Mouse (Mus musculus) layer of hippocampus, adult 2 months (tissue): ENCODE data around the gene Krba1. TPM values are rescaled to one million over a fixed set of nuclear protein-coding genes. Genes with fewer than 3 reads are reported as not detected.

Source experiments
- DNase-seq, 2 experiments: peaks; one replicate each; pipeline ENCODE4 v3.0.0; 2022; ENCODE audit warnings: low spot score in 2 of 2
- H3K27ac ChIP-seq: fragments of 200-600 bp; 2 replicates; pipeline ENCODE4 v1.8.1; 2022
- H3K4me3 ChIP-seq: fragments of 200-600 bp; 2 replicates; pipeline ENCODE4 v1.8.1; 2022; ENCODE audit warnings: mild to moderate bottlenecking
- CTCF ChIP-seq: fragments of 200-600 bp; conservative IDR thresholded peaks from 2 replicates; pipeline ENCODE4 v1.8.1; 2022; ENCODE audit warnings: antibody characterized with exemption, mild to moderate bottlenecking, moderate library complexity
- microRNA-seq, 2 experiments: library from miRNA; unstranded; fragments of <30 nt; microRNA quantifications; one replicate each; pipeline ENCODE4 v1.2.0; 2021
- total RNA-seq, 2 experiments: library from RNA; stranded (reverse); gene quantifications; 2 replicates each; pipeline ENCODE4 v1.2.3; 2021

Krba1 gene
- total RNA-seq, 2 experiments from 2014 or later = 42.9 to 49.3 TPM

- DNase-seq = peak in 1 of 2 experiments; percentile 17
- Histone ChIP-seq H3K27ac (peak within 1 kb of the TSS; percentile 94), H3K4me3 (peak within 1 kb of the TSS; percentile 87)
- TF ChIP-seq CTCF = no peak
These were observed 50.1 kb downstream of the Krba1 start, which contains the start of gene Zfp467 for GRCm38 (mm10) chr6:48445181-48446101. Gene Zfp467 (minus strand): TSS chr6:48445825.

- DNase-seq = no peak
- Histone ChIP-seq H3K27ac (peak overlapping the region; percentile 94; the same call in 1 of the 2 replicates), H3K4me3 (peak overlapping the region; percentile 87)
- no peak for TF ChIP-seq CTCF
These were observed 50.9 kb downstream of the Krba1 start for GRCm38 (mm10) chr6:48446256-48446655.

GRCm38 (mm10) chr6:48446896-48447295 lies 51.5 kb downstream of the Krba1 start:
- H3K4me3 ChIP-seq = no peak overlapping the region
- no peak for DNase-seq
- no peak for TF ChIP-seq CTCF
- no peak overlapping the region for H3K27ac ChIP-seq

GRCm38 (mm10) chr6:48447929-48448328 lies 52.5 kb downstream of the Krba1 start, which contains the start of gene Sspo:
Gene Sspo (plus strand): TSS chr6:48448229.
- TF ChIP-seq CTCF = no peak
- DNase-seq = no peak
- H3K4me3 ChIP-seq = no peak within 1 kb of the TSS
- H3K27ac ChIP-seq = no peak within 1 kb of the TSS

GRCm38 (mm10) chr6:48448527-48448926 lies 53.1 kb downstream of the Krba1 start:
- Histone ChIP-seq H3K4me3 (no peak overlapping the region), H3K27ac (no peak overlapping the region)
- no peak for DNase-seq
- TF ChIP-seq CTCF = no peak

GRCm38 (mm10) chr6:48452151-48452550 lies 56.8 kb downstream of the Krba1 start:
- TF ChIP-seq CTCF = no peak
- DNase-seq = no peak
- no peak overlapping the region for H3K27ac ChIP-seq
- H3K4me3 ChIP-seq = no peak overlapping the region

GRCm38 (mm10) chr6:48452771-48453170 lies 57.4 kb downstream of the Krba1 start:
- no peak for TF ChIP-seq CTCF
- Histone ChIP-seq H3K27ac (no peak overlapping the region), H3K4me3 (no peak overlapping the region)
- no peak for DNase-seq

GRCm38 (mm10) chr6:48464966-48465679 lies 69.7 kb downstream of the Krba1 start:
- no peak for TF ChIP-seq CTCF
- H3K27ac ChIP-seq = no peak overlapping the region
- peak; percentile 17 to 42 for DNase-seq

GRCm38 (mm10) chr6:48466715-48467114 lies 71.3 kb downstream of the Krba1 start:
- Histone ChIP-seq H3K27ac (no peak overlapping the region), H3K4me3 (no peak overlapping the region)
- no peak for DNase-seq
- TF ChIP-seq CTCF = no peak

More at GRCm38 (mm10) chr6:48464966-48465679, 69.7 kb downstream of the Krba1 start:
- H3K4me3 ChIP-seq = no peak overlapping the region

GRCm38 (mm10) chr6:48467490-48467889 lies 72.1 kb downstream of the Krba1 start:
- H3K27ac ChIP-seq = no peak overlapping the region
- H3K4me3 ChIP-seq = no peak overlapping the region
- no peak for TF ChIP-seq CTCF
- no peak for DNase-seq

Small RNA genes lying within 50 kb of the gene (microRNA-seq; reads per million reads assigned to microRNA genes)
- gene Gm24325 = 0 reads per million in 2 experiments

Other genes with a start within 250 kb of the Krba1 start
- gene Zfp467, start 50.2 kb downstream of the Krba1 start, total RNA-seq = 10 to 100 TPM; 20.2 to 25.8 TPM
- gene Sspo, start 52.6 kb downstream of the Krba1 start, total RNA-seq = 1 to 10 TPM in 1 of 2 experiments, under 1 TPM in 1; 0.92 to 1.5 TPM
- gene Atp6v0e2, start 142.0 kb downstream of the Krba1 start, total RNA-seq = 100 to 1,000 TPM; 443 to 456 TPM
- 10 to 100 TPM; 36.6 to 40.9 TPM for gene Lrrc61, start 159.2 kb downstream of the Krba1 start, total RNA-seq
- gene Rarres2, start 177.2 kb downstream of the Krba1 start, total RNA-seq = 10 to 100 TPM; 11.4 to 16.0 TPM
- not detected for gene Gm45021, start 194.0 kb downstream of the Krba1 start, total RNA-seq
- gene Repin1, start 198.3 kb downstream of the Krba1 start, total RNA-seq = 10 to 100 TPM; 48.6 to 53.1 TPM
- gene Gm44965, start 198.4 kb downstream of the Krba1 start, total RNA-seq = not detected
- 10 to 100 TPM in 1 of 2 experiments, 1 to 10 TPM in 1; 7.9 to 10.4 TPM for gene Zfp775, start 206.5 kb downstream of the Krba1 start, total RNA-seq
- gene AI854703, start 231.2 kb downstream of the Krba1 start, total RNA-seq = 10 to 100 TPM; 12.7 to 13.4 TPM